Mouse (Mus musculus) midbrain, embryonic 11.5 days (tissue): ENCODE results near the gene Ncapg. TPM values are rescaled to one million over a fixed set of nuclear protein-coding genes. Genes with fewer than 3 reads are reported as not detected.

ENCODE experiments used
- ATAC-seq: fragments of 200-750 bp; cut with Nextera tagmentation; 2 replicates; pipeline ENCODE4 v1.8.0; 2017; ENCODE audit warnings: moderate TSS enrichment, moderate library complexity; ENCODE audit not compliant: low FRiP score
- DNase-seq: peaks from one replicate; pipeline ENCODE4 v3.0.0; 2015; ENCODE audit warnings: low spot score; ENCODE audit errors: missing footprints
- H3K27ac ChIP-seq: fragments of 300-500 bp; sonication (generic); 2 replicates; pipeline ENCODE4 v1.5.1; 2014; ENCODE audit warnings: low read depth, low read length
- H3K27me3 ChIP-seq: fragments of 300-500 bp; sonication (generic); 2 replicates; pipeline ENCODE4 v1.6.1; 2014; ENCODE audit warnings: mild to moderate bottlenecking, low read length, moderate library complexity, mixed read lengths; ENCODE audit not compliant: control insufficient read depth, insufficient read depth
- H3K36me3 ChIP-seq: fragments of 300-500 bp; sonication (generic); 2 replicates; pipeline ENCODE4 v1.6.1; 2014; ENCODE audit warnings: mild to moderate bottlenecking, low read length, moderate library complexity, mixed read lengths; ENCODE audit not compliant: control insufficient read depth, insufficient read depth
- H3K4me1 ChIP-seq: fragments of 300-500 bp; sonication (generic); 2 replicates; pipeline ENCODE4 v1.6.1; 2014; ENCODE audit warnings: low read length; ENCODE audit not compliant: control insufficient read depth, insufficient read depth
- H3K4me2 ChIP-seq: fragments of 300-500 bp; sonication (generic); 2 replicates; pipeline ENCODE4 v1.6.1; 2014; ENCODE audit warnings: mild to moderate bottlenecking, moderate library complexity
- H3K4me3 ChIP-seq: fragments of 300-500 bp; sonication (generic); 2 replicates; pipeline ENCODE4 v1.5.1; 2014; ENCODE audit warnings: low read depth, low read length
- H3K9ac ChIP-seq: fragments of 300-500 bp; sonication (generic); 2 replicates; pipeline ENCODE4 v1.6.1; 2014; ENCODE audit warnings: low read length
- H3K9me3 ChIP-seq: fragments of 300-500 bp; sonication (generic); 2 replicates; pipeline ENCODE4 v1.6.1; 2016; ENCODE audit warnings: low read length; ENCODE audit not compliant: control insufficient read depth
- WGBS: fragments of 180-500 bp; shearing (Covaris S2); extraction: QIAGEN DNeasy Blood & Tissue Kit; methylation state at CpG from one replicate; pipeline ENCODE4 v1.1.7; 2014; 5-methylcytosine and 5-hydroxymethylcytosine counted together
- polyA plus RNA-seq: library from polyadenylated mRNA; unstranded; fragments of >200 nt; fragmentation: Nextera tagmentation; extraction: Ambion mirVana; gene quantifications from 2 replicates; pipeline ENCODE4 v1.2.1, GENCODE M21; 2014

The Ncapg gene
- polyA plus RNA-seq, 1 experiment from 2014 or later = 83.0 TPM

DNA sequence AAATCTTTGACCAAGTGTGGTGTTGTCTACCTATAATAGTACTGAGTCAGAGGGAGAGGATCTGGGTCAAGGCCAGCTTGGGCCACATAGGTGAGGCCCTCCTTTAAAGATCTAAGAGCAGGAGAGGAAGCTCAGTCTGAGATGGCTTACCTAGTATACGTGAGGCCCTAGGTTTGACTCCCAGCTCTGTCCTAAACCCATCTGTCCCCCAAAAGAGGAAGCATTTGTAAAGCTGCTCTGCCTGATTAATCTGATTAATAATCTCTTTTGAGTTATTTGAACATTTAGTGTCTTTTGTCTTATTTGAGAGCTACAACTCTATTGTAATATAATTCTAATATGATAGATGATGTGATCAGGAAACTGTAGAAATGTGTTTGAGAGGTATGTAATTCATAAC is 13.7 kb downstream of the Ncapg start:
- Histone ChIP-seq H3K4me1 (no peaks in the 10 kb centered on the region), H3K36me3 (no peaks in the 10 kb centered on the region; the same call in 1 of the 2 replicates), H3K27ac (no peak overlapping the region), H3K9me3 (no peaks in the 10 kb centered on the region), H3K4me2 (no peak overlapping the region), H3K4me3 (no peak overlapping the region), H3K9ac (no peak overlapping the region), H3K27me3 (no peaks in the 10 kb centered on the region)
- 93% methylated on average over 1 of the region's 1 CpGs for WGBS
- no peak for DNase-seq
- no peak for ATAC-seq

- Histone ChIP-seq H3K4me3 (no peak overlapping the region), H3K27ac (no peak overlapping the region), H3K27me3 (no peaks in the 10 kb centered on the region), H3K4me2 (no peak overlapping the region), H3K9ac (no peak overlapping the region), H3K9me3 (no peaks in the 10 kb centered on the region), H3K4me1 (no peaks in the 10 kb centered on the region), H3K36me3 (no peaks in the 10 kb centered on the region; the same call in 1 of the 2 replicates)
- DNase-seq (no peak), ATAC-seq (no peak)
- WGBS = 100% methylated on average over 2 of the region's 2 CpGs
Observed at GRCm38 (mm10) chr5:45685243-45685642, 15.5 kb downstream of the Ncapg start.

DNA sequence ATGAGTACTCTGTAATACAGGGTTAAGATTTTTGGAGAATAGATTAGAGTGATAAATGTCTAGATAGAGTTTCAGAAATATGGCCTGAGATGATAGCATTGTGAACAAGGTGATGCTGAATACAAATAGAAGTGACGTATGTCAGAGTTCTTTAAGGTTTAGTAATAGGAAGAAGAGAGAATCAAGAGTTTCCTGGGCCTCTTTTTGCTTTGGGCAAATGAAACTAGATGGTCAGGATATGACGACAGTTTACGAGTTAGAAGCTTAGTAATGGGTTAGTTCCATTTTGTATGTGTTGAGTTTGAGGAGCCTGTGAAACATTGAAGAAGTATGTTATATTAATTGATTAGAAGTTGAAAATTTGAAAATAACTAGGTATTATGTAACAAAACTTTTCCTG is 16.5 kb downstream of the Ncapg start:
- Histone ChIP-seq H3K9ac (no peak overlapping the region), H3K27me3 (no peaks in the 10 kb centered on the region), H3K36me3 (no peaks in the 10 kb centered on the region; the same call in 1 of the 2 replicates), H3K9me3 (no peaks in the 10 kb centered on the region), H3K27ac (no peak overlapping the region), H3K4me2 (no peak overlapping the region), H3K4me1 (no peaks in the 10 kb centered on the region), H3K4me3 (no peak overlapping the region)
- WGBS = 96% methylated on average over 3 of the region's 3 CpGs
- peak; percentile 37 for DNase-seq
- no peak for ATAC-seq

DNA sequence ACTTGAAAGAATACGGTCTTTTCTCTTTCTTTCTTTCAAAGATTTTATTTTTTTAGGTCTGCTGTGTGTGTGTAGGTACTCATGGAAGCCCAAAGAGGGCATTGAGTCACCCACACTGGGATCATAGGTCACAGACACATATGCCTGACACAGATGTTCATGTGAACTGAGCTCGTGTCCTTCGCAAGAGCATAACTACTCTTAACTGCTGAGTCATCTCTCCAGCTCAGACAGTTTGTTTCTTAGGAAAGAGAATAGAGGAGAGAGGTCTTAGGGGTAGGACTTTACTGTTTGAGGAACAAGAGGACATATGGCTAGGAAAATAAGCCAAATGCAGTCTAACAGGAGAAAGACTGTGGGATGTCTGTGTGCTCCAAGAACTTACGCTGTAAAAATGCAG is 19.4 kb downstream of the Ncapg start:
- Histone ChIP-seq H3K36me3 (no peaks in the 10 kb centered on the region; the same call in 1 of the 2 replicates), H3K27ac (no peak overlapping the region), H3K27me3 (no peaks in the 10 kb centered on the region), H3K4me3 (no peak overlapping the region), H3K4me1 (no peaks in the 10 kb centered on the region), H3K4me2 (no peak overlapping the region), H3K9me3 (no peaks in the 10 kb centered on the region), H3K9ac (no peak overlapping the region)
- ATAC-seq (no peak), DNase-seq (peak; percentile 31)
- WGBS = 91% methylated on average over 4 of the region's 4 CpGs

DNA sequence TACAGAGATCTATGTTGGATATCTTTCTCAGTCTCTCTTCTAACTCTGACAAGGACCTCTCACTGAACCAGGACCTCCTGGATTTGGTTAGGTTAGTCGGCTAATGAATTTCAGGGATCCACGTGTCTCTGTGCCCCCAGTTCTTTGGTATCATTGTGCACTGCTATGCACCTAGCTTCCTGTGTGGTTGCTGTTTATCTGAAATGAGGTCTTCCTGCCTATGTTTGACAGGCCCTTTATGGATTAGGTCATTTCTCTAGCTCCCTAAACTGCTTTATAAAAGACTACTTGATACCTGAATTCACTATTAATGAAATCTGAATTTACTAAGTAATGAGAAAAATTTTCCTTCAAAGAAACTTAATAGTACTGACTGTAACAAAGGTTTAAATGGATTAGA is 21.1 kb downstream of the Ncapg start:
- no peaks in the 10 kb centered on the region for H3K9me3 ChIP-seq
- H3K36me3 ChIP-seq = no peaks in the 10 kb centered on the region; the same call in 1 of the 2 replicates
- 82% methylated on average over 2 of the region's 2 CpGs for WGBS
- no peaks in the 10 kb centered on the region for H3K4me1 ChIP-seq
- ATAC-seq = no peak
- H3K4me3 ChIP-seq = no peak overlapping the region
- no peak overlapping the region for H3K4me2 ChIP-seq
- DNase-seq = peak; percentile 54
- no peak overlapping the region for H3K9ac ChIP-seq
- H3K27ac ChIP-seq = no peak overlapping the region
- H3K27me3 ChIP-seq = no peaks in the 10 kb centered on the region

- Histone ChIP-seq H3K4me2 (no peak overlapping the region), H3K9ac (no peak overlapping the region), H3K4me1 (no peaks in the 10 kb centered on the region), H3K9me3 (no peaks in the 10 kb centered on the region), H3K27me3 (no peaks in the 10 kb centered on the region), H3K36me3 (no peaks in the 10 kb centered on the region; the same call in 1 of the 2 replicates), H3K4me3 (no peak overlapping the region), H3K27ac (no peak overlapping the region)
- DNase-seq (no peak), ATAC-seq (no peak)
- 91% methylated on average over 6 of the region's 6 CpGs for WGBS
Observed at GRCm38 (mm10) chr5:45691678-45692077, 22.0 kb downstream of the Ncapg start.

- H3K27me3 ChIP-seq = no peaks in the 10 kb centered on the region
- DNase-seq (no peak), ATAC-seq (no peak)
- 92% methylated on average over 2 of the region's 2 CpGs for WGBS
- no peak overlapping the region for H3K4me2 ChIP-seq
- H3K27ac ChIP-seq = no peak overlapping the region
- no peaks in the 10 kb centered on the region; the same call in 1 of the 2 replicates for H3K36me3 ChIP-seq
- no peak overlapping the region for H3K9ac ChIP-seq
- H3K9me3 ChIP-seq = no peaks in the 10 kb centered on the region
- no peaks in the 10 kb centered on the region for H3K4me1 ChIP-seq
- no peak overlapping the region for H3K4me3 ChIP-seq
Observed at GRCm38 (mm10) chr5:45706811-45707210, 37.1 kb downstream of the Ncapg start.

- Histone ChIP-seq H3K36me3 (no peaks in the 10 kb centered on the region; the same call in 1 of the 2 replicates), H3K9ac (no peak overlapping the region), H3K4me1 (no peaks in the 10 kb centered on the region), H3K27ac (no peak overlapping the region), H3K9me3 (no peaks in the 10 kb centered on the region), H3K4me2 (no peak overlapping the region), H3K4me3 (no peak overlapping the region), H3K27me3 (no peaks in the 10 kb centered on the region)
- ATAC-seq (no peak), DNase-seq (peak; percentile 72)
- 97% methylated on average over 2 of the region's 2 CpGs for WGBS
Observed at GRCm38 (mm10) chr5:45709653-45710052, 39.9 kb downstream of the Ncapg start.

DNA sequence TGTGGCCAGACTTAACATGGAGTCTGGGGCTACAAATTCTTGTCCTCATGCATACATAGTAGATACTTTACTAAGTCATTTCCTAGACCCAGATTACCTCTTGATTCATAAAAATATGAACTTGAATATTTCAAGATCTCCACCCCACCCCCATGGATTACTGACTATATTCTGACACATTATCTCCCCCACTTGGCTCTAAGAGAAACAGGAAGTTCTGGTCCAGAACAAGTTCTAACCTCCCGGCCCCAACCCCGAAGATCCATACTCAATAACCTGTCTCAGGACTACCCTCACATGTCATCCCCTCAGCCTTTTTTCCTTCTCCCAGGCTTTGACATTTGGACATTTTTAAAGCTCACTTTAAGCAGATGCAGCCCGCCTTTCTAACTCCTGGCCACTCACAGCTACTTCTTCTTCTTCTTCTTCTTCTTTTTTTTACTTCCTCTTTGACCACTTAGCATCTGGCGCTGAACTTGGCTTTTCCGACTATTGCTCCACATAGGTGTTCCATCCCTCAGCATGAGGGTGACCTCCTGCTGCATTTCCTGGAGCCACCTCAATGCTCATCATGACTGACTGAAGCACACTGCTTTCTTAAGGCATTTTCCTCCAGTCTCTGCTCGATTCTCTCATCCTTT is 49.2 kb downstream of the Ncapg start:
- Histone ChIP-seq H3K9me3 (no peaks in the 10 kb centered on the region), H3K4me3 (no peak overlapping the region), H3K27me3 (no peaks in the 10 kb centered on the region), H3K9ac (no peak overlapping the region), H3K4me2 (no peak overlapping the region), H3K4me1 (no peaks in the 10 kb centered on the region), H3K36me3 (no peaks in the 10 kb centered on the region), H3K27ac (no peak overlapping the region)
- WGBS = 93% methylated on average over 6 of the region's 6 CpGs
- ATAC-seq (no peak), DNase-seq (peak; percentile 61)
